Mouse (Mus musculus): Measurements from ENCODE around the gene Kat6b.

DNA sequence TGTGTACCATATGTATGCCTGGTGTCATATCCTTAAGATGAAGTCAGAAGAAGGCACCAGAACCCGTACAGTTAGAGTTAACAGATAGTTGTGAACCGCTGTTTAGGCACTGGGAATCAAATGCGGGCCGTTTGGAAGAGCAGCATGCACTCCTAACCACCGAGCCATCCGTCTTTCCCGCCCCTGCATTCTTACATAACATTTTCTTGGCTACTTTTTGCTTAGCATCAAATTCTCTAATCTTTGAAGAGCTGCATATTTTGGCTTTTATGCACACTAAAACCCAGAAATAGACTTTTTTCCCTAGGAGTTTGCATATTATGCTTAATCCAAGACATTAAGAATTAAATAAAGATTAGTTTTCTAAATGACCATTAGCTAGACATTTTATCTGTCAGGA is 69.3 kb downstream of the Kat6b start:
- TF ChIP-seq CTCF (IDR thresholded peaks at IDR 0.05; ENCODE audit: borderline replicate concordance, insufficient read depth, low read depth, low read length) (no peak), POLR2A (IDR thresholded peaks at IDR 0.05; ENCODE audit: borderline replicate concordance, insufficient read depth, low read length) (no peak)
